Mouse (Mus musculus): ENCODE measurements around the gene B830017H08Rik.

- TF ChIP-seq MAX (IDR thresholded peaks at IDR 0.05; ENCODE audit: low read depth) (no peak), POLR2AphosphoS2 (IDR thresholded peaks at IDR 0.05; ENCODE audit: insufficient read length, low read depth) (no peak), POLR2A (IDR thresholded peaks at IDR 0.05; ENCODE audit: insufficient read length, low read depth) (peak; percentile 39), MYOD1 (IDR thresholded peaks at IDR 0.05; ENCODE audit: control insufficient read depth in 1 of 3, insufficient read length in 2 of 3, low read depth in 2 of 3) (no peak), TCF12 (IDR thresholded peaks at IDR 0.05; ENCODE audit: insufficient read depth, poor library complexity, severe bottlenecking) (no peak), MYOG (IDR thresholded peaks at IDR 0.05; ENCODE audit: control insufficient read depth in 1 of 3, insufficient read depth in 1 of 3, insufficient read length in 2 of 3, low read depth in 2 of 3) (no peak), SRF (IDR thresholded peaks at IDR 0.05; ENCODE audit: control insufficient read depth, insufficient read length, low read depth) (no peak), USF1 (IDR thresholded peaks at IDR 0.05; ENCODE audit: low read depth) (no peak), CEBPB (IDR thresholded peaks at IDR 0.05; ENCODE audit: insufficient read depth, poor library complexity, severe bottlenecking) (no peak), E2F4 (IDR thresholded peaks at IDR 0.05; ENCODE audit: insufficient read depth) (no peak), REST (IDR thresholded peaks at IDR 0.05; ENCODE audit: insufficient read depth, insufficient read length) (no peak), TCF3 (IDR thresholded peaks at IDR 0.05; ENCODE audit: insufficient read length, low read depth) (no peak)
Measured at GRCm38 (mm10) chr16:17796971-17797811, 35.7 kb upstream of the B830017H08Rik start, which contains the start of gene Scarf2.
